Mouse (Mus musculus): ENCODE results near the gene Snrpg. TPM values are rescaled to one million over a fixed set of nuclear protein-coding genes. Genes with fewer than 3 reads are reported as not detected.
"Not testable (repeated sequence)": the region's sequence is repeated elsewhere in the genome, so short reads cannot be mapped to it uniquely, and the experiment has no call there.

The Snrpg gene
- polyA plus RNA-seq, 1 experiment from 2014 or later, result 802 TPM

- Histone ChIP-seq H3K27me3 (ENCODE audit: control insufficient read depth, insufficient read depth, low read length) (no peaks in the 10 kb centered on the region), H3K4me1 (ENCODE audit: control insufficient read depth, insufficient read depth, low read length) (peaks cover 14% of the 10 kb centered on the region), H3K27ac (ENCODE audit: low read length) (peak overlapping the region; percentile 84), H3K9ac (replicated peaks; ENCODE audit: low read depth, low read length) (peak overlapping the region; percentile 73), H3K9me3 (ENCODE audit: control insufficient read depth, low read depth, low read length) (no peaks in the 10 kb centered on the region), H3K4me2 (replicated peaks; ENCODE audit: low read depth, low read length) (peak overlapping the region; percentile 83), H3K36me3 (ENCODE audit: control insufficient read depth, insufficient read depth, low read length) (peaks cover 9% of the 10 kb centered on the region), H3K4me3 (ENCODE audit: low read depth, low read length) (peak overlapping the region; percentile 76)
- ATAC-seq (ENCODE audit: insufficient number of reproducible peaks, insufficient read depth, low FRiP score, low read depth), result peak; percentile 95
- under 1% methylated on average over 50 of the region's 50 CpGs for WGBS
Measured at GRCm38 (mm10) chr6:86371340-86371911, 322 bp downstream of the Snrpg start.

GRCm38 (mm10) chr6:86371950-86372516 lies 929 bp downstream of the Snrpg start:
- Histone ChIP-seq H3K4me1 (ENCODE audit: control insufficient read depth, insufficient read depth, low read length) (peaks cover 14% of the 10 kb centered on the region), H3K9ac (replicated peaks; ENCODE audit: low read depth, low read length) (peak overlapping the region; percentile 73), H3K9me3 (ENCODE audit: control insufficient read depth, low read depth, low read length) (no peaks in the 10 kb centered on the region), H3K4me3 (ENCODE audit: low read depth, low read length) (peak overlapping the region; percentile 76), H3K27ac (ENCODE audit: low read length) (peak overlapping the region; percentile 84; the same call in 1 of the 2 replicates), H3K27me3 (ENCODE audit: control insufficient read depth, insufficient read depth, low read length) (no peaks in the 10 kb centered on the region), H3K36me3 (ENCODE audit: control insufficient read depth, insufficient read depth, low read length) (peaks cover 14% of the 10 kb centered on the region), H3K4me2 (replicated peaks; ENCODE audit: low read depth, low read length) (peak overlapping the region; percentile 83)
- 6% methylated on average over 12 of the region's 12 CpGs for WGBS
- no peak for ATAC-seq (ENCODE audit: insufficient number of reproducible peaks, insufficient read depth, low FRiP score, low read depth)

GRCm38 (mm10) chr6:86373556-86373955 lies 2.5 kb downstream of the Snrpg start:
- peaks cover 29% of the 10 kb centered on the region for H3K36me3 ChIP-seq (ENCODE audit: control insufficient read depth, insufficient read depth, low read length)
- no peak overlapping the region for H3K4me2 ChIP-seq (replicated peaks; ENCODE audit: low read depth, low read length)
- ATAC-seq (ENCODE audit: insufficient number of reproducible peaks, insufficient read depth, low FRiP score, low read depth), result no peak
- H3K4me3 ChIP-seq (ENCODE audit: low read depth, low read length), result no peak overlapping the region
- H3K27ac ChIP-seq (ENCODE audit: low read length), result no peak overlapping the region
- H3K9me3 ChIP-seq (ENCODE audit: control insufficient read depth, low read depth, low read length), result no peaks in the 10 kb centered on the region
- H3K27me3 ChIP-seq (ENCODE audit: control insufficient read depth, insufficient read depth, low read length), result no peaks in the 10 kb centered on the region
- 95% methylated on average over 6 of the region's 6 CpGs for WGBS
- no peak overlapping the region for H3K9ac ChIP-seq (replicated peaks; ENCODE audit: low read depth, low read length)
- H3K4me1 ChIP-seq (ENCODE audit: control insufficient read depth, insufficient read depth, low read length), result peaks cover 14% of the 10 kb centered on the region

GRCm38 (mm10) chr6:86378341-86378740 lies 7.2 kb downstream of the Snrpg start:
- no peak overlapping the region for H3K27ac ChIP-seq (ENCODE audit: low read length)
- H3K4me2 ChIP-seq (replicated peaks; ENCODE audit: low read depth, low read length), result no peak overlapping the region
- H3K9me3 ChIP-seq (ENCODE audit: control insufficient read depth, low read depth, low read length), result no peaks in the 10 kb centered on the region
- no peaks in the 10 kb centered on the region for H3K4me1 ChIP-seq (ENCODE audit: control insufficient read depth, insufficient read depth, low read length)
- no peak overlapping the region for H3K9ac ChIP-seq (replicated peaks; ENCODE audit: low read depth, low read length)
- H3K36me3 ChIP-seq (ENCODE audit: control insufficient read depth, insufficient read depth, low read length), result peaks cover 34% of the 10 kb centered on the region
- H3K4me3 ChIP-seq (ENCODE audit: low read depth, low read length), result no peak overlapping the region
- 88% methylated on average over 3 of the region's 3 CpGs for WGBS
- no peaks in the 10 kb centered on the region for H3K27me3 ChIP-seq (ENCODE audit: control insufficient read depth, insufficient read depth, low read length)
- no peak for ATAC-seq (ENCODE audit: insufficient number of reproducible peaks, insufficient read depth, low FRiP score, low read depth)

GRCm38 (mm10) chr6:86380112-86380511 lies 9.0 kb downstream of the Snrpg start:
- not testable (repeated sequence) for ATAC-seq (ENCODE audit: insufficient number of reproducible peaks, insufficient read depth, low FRiP score, low read depth); H3K9ac ChIP-seq (replicated peaks; ENCODE audit: low read depth, low read length); H3K4me3 ChIP-seq (ENCODE audit: low read depth, low read length); H3K27ac ChIP-seq (ENCODE audit: low read length); H3K4me2 ChIP-seq (replicated peaks; ENCODE audit: low read depth, low read length); H3K27me3 ChIP-seq (ENCODE audit: control insufficient read depth, insufficient read depth, low read length); H3K4me1 ChIP-seq (ENCODE audit: control insufficient read depth, insufficient read depth, low read length); H3K9me3 ChIP-seq (ENCODE audit: control insufficient read depth, low read depth, low read length)
- peaks cover 30% of the 10 kb centered on the region for H3K36me3 ChIP-seq (ENCODE audit: control insufficient read depth, insufficient read depth, low read length)
- 88% methylated on average over 6 of the region's 8 CpGs for WGBS

GRCm38 (mm10) chr6:86382551-86382950 lies 11.4 kb downstream of the Snrpg start:
- Histone ChIP-seq H3K4me1 (ENCODE audit: control insufficient read depth, insufficient read depth, low read length) (no peaks in the 10 kb centered on the region), H3K27me3 (ENCODE audit: control insufficient read depth, insufficient read depth, low read length) (no peaks in the 10 kb centered on the region), H3K4me2 (replicated peaks; ENCODE audit: low read depth, low read length) (no peak overlapping the region), H3K9me3 (ENCODE audit: control insufficient read depth, low read depth, low read length) (no peaks in the 10 kb centered on the region), H3K36me3 (ENCODE audit: control insufficient read depth, insufficient read depth, low read length) (peaks cover 26% of the 10 kb centered on the region), H3K27ac (ENCODE audit: low read length) (no peak overlapping the region), H3K4me3 (ENCODE audit: low read depth, low read length) (no peak overlapping the region), H3K9ac (replicated peaks; ENCODE audit: low read depth, low read length) (no peak overlapping the region)
- no peak for ATAC-seq (ENCODE audit: insufficient number of reproducible peaks, insufficient read depth, low FRiP score, low read depth)

GRCm38 (mm10) chr6:86383370-86383769 lies 12.3 kb downstream of the Snrpg start:
- 49% methylated on average over 16 of the region's 16 CpGs for WGBS
- H3K9ac ChIP-seq (replicated peaks; ENCODE audit: low read depth, low read length), result no peak overlapping the region

GRCm38 (mm10) chr6:86384692-86385091 lies 13.6 kb downstream of the Snrpg start:
- WGBS, result 47% methylated on average over 4 of the region's 4 CpGs
- ATAC-seq (ENCODE audit: insufficient number of reproducible peaks, insufficient read depth, low FRiP score, low read depth), result no peak
- Histone ChIP-seq H3K27ac (ENCODE audit: low read length) (no peak overlapping the region), H3K9ac (replicated peaks; ENCODE audit: low read depth, low read length) (no peak overlapping the region), H3K9me3 (ENCODE audit: control insufficient read depth, low read depth, low read length) (no peaks in the 10 kb centered on the region), H3K4me1 (ENCODE audit: control insufficient read depth, insufficient read depth, low read length) (no peaks in the 10 kb centered on the region), H3K4me3 (ENCODE audit: low read depth, low read length) (no peak overlapping the region), H3K4me2 (replicated peaks; ENCODE audit: low read depth, low read length) (no peak overlapping the region), H3K27me3 (ENCODE audit: control insufficient read depth, insufficient read depth, low read length) (no peaks in the 10 kb centered on the region), H3K36me3 (ENCODE audit: control insufficient read depth, insufficient read depth, low read length) (peaks cover 31% of the 10 kb centered on the region)

More at GRCm38 (mm10) chr6:86383370-86383769, 12.3 kb downstream of the Snrpg start:
- H3K36me3 ChIP-seq (ENCODE audit: control insufficient read depth, insufficient read depth, low read length), result peaks cover 26% of the 10 kb centered on the region
- H3K4me3 ChIP-seq (ENCODE audit: low read depth, low read length), result no peak overlapping the region
- H3K4me2 ChIP-seq (replicated peaks; ENCODE audit: low read depth, low read length), result no peak overlapping the region
- no peaks in the 10 kb centered on the region for H3K9me3 ChIP-seq (ENCODE audit: control insufficient read depth, low read depth, low read length)
- H3K27me3 ChIP-seq (ENCODE audit: control insufficient read depth, insufficient read depth, low read length), result no peaks in the 10 kb centered on the region
- no peak overlapping the region for H3K27ac ChIP-seq (ENCODE audit: low read length)
- H3K4me1 ChIP-seq (ENCODE audit: control insufficient read depth, insufficient read depth, low read length), result no peaks in the 10 kb centered on the region
- no peak for ATAC-seq (ENCODE audit: insufficient number of reproducible peaks, insufficient read depth, low FRiP score, low read depth)

Measured in stomach, embryonic 14.5 days (tissue).